Mouse (Mus musculus) adipocyte (in vitro differentiated cells): ENCODE measurements around the gene Rbm28.

Experiments
- DNase-seq: peaks from one replicate; pipeline ENCODE4 v3.0.0-alpha.2; 2016; ENCODE audit warnings: low spot score

Rbm28 gene

GRCm38 (mm10) chr6:29143608-29144007, 21.2 kb downstream of the Rbm28 start:
- peak; percentile 93 for DNase-seq

- peak; percentile 34 for DNase-seq
Measured at GRCm38 (mm10) chr6:29137441-29137840, 27.4 kb downstream of the Rbm28 start.

- DNase-seq, result no peak
Measured at GRCm38 (mm10) chr6:29133100-29133499, 31.7 kb downstream of the Rbm28 start.

GRCm38 (mm10) chr6:29126878-29127426, 37.9 kb downstream of the Rbm28 start:
- DNase-seq, result no peak

- DNase-seq, result no peak
Measured at GRCm38 (mm10) chr6:29119990-29120389, 44.8 kb downstream of the Rbm28 start.

GRCm38 (mm10) chr6:29118963-29119362, 45.8 kb downstream of the Rbm28 start:
- no peak for DNase-seq

GRCm38 (mm10) chr6:29118231-29118630, 46.6 kb downstream of the Rbm28 start:
- no peak for DNase-seq

- peak; percentile 98 for DNase-seq
Measured at GRCm38 (mm10) chr6:29117417-29118104, 47.2 kb downstream of the Rbm28 start.

GRCm38 (mm10) chr6:29115756-29116155, 49.0 kb downstream of the Rbm28 start:
- DNase-seq, result no peak

GRCm38 (mm10) chr6:29111501-29111900, 53.3 kb downstream of the Rbm28 start:
- no peak for DNase-seq

GRCm38 (mm10) chr6:29108376-29108775, 56.4 kb downstream of the Rbm28 start:
- DNase-seq, result no peak

GRCm38 (mm10) chr6:29101248-29101864, 63.5 kb downstream of the Rbm28 start:
- no peak for DNase-seq

GRCm38 (mm10) chr6:29100423-29100822, 64.4 kb downstream of the Rbm28 start:
- no peak for DNase-seq

GRCm38 (mm10) chr6:29099536-29100170, 65.2 kb downstream of the Rbm28 start:
- DNase-seq, result peak; percentile 51

GRCm38 (mm10) chr6:29092904-29093303, 71.9 kb downstream of the Rbm28 start:
- no peak for DNase-seq

- DNase-seq, result no peak
Measured at GRCm38 (mm10) chr6:29092234-29092633, 72.6 kb downstream of the Rbm28 start.

GRCm38 (mm10) chr6:29087921-29088709, 76.7 kb downstream of the Rbm28 start:
- DNase-seq, result peak; percentile 90

- no peak for DNase-seq
Measured at GRCm38 (mm10) chr6:29084401-29084800, 80.4 kb downstream of the Rbm28 start.

- no peak for DNase-seq
Measured at GRCm38 (mm10) chr6:29082776-29083354, 81.9 kb downstream of the Rbm28 start.

- no peak for DNase-seq
Measured at GRCm38 (mm10) chr6:29081826-29082363, 82.9 kb downstream of the Rbm28 start.

GRCm38 (mm10) chr6:29079291-29079690, 85.5 kb downstream of the Rbm28 start:
- DNase-seq, result no peak

GRCm38 (mm10) chr6:29074133-29074469, 90.7 kb downstream of the Rbm28 start:
- no peak for DNase-seq
